Mouse (Mus musculus): ENCODE measurements at regions not wholly inside any gene's neighbourhood (a gene's known extent, or its start where the extent isn't known, plus 50 kb on each side); places are given as distances from the start of the nearest gene placed in this dataset.

DNA sequence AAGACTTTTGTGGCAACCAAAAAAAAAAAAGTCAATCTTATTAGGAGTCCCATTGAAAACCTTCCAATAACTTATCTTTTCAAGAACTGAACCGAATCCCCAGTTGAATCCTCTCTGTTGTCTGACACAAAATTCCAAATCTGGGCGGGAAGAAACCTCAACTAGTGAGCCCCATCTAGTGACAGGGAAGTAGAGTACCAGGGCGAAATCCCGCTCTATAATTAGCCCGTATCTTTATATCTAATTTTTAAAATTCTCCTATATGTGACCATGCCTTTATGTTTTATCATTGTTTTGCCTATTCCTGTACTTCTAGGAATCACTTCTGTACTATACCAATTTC is 195.7 kb downstream of the Pdgfra start:
- H3K27me3 ChIP-seq (replicated peaks; ENCODE audit: control insufficient read depth, insufficient read depth, low read length), result no peaks in the 10 kb centered on the region
- no peak overlapping the region for H3K4me2 ChIP-seq (replicated peaks; ENCODE audit: low read depth)
- no peaks in the 10 kb centered on the region for H3K4me1 ChIP-seq (replicated peaks; ENCODE audit: control insufficient read depth, insufficient read depth, low read length)
- no peak overlapping the region for H3K9ac ChIP-seq (ENCODE audit: low read depth, low read length)
- H3K27ac ChIP-seq (ENCODE audit: low read depth, low read length), result no peak overlapping the region
- no peaks in the 10 kb centered on the region for H3K9me3 ChIP-seq (ENCODE audit: control insufficient read depth)
- no peaks in the 10 kb centered on the region for H3K36me3 ChIP-seq (ENCODE audit: control insufficient read depth, insufficient read depth)
- WGBS, result 69% methylated on average over 5 of the region's 5 CpGs
- no peak overlapping the region for H3K4me3 ChIP-seq (ENCODE audit: low read depth, low read length)
- no peak; the same call in 1 of the 2 replicates for TF ChIP-seq CTCF (IDR thresholded peaks at IDR 0.05; ENCODE audit: low read depth)
- ATAC-seq, result no peak

- ATAC-seq, result no peak
- no peak for TF ChIP-seq CTCF (IDR thresholded peaks at IDR 0.05; ENCODE audit: low read depth)
- WGBS, result 75% methylated on average over 1 of the region's 1 CpGs
Observed at GRCm38 (mm10) chr5:75355266-75355665, 203.2 kb downstream of the Pdgfra start.

GRCm38 (mm10) chr5:75358869-75359268 is 206.8 kb downstream of the Pdgfra start:
- no peak for ATAC-seq
- 51% methylated on average over 5 of the region's 5 CpGs for WGBS
- H3K27me3 ChIP-seq (replicated peaks; ENCODE audit: control insufficient read depth, insufficient read depth, low read length), result no peaks in the 10 kb centered on the region

More at GRCm38 (mm10) chr5:75355266-75355665, 203.2 kb downstream of the Pdgfra start:
- Histone ChIP-seq H3K36me3 (ENCODE audit: control insufficient read depth, insufficient read depth) (no peaks in the 10 kb centered on the region), H3K4me3 (ENCODE audit: low read depth, low read length) (no peak overlapping the region), H3K4me2 (replicated peaks; ENCODE audit: low read depth) (no peak overlapping the region), H3K4me1 (replicated peaks; ENCODE audit: control insufficient read depth, insufficient read depth, low read length) (no peaks in the 10 kb centered on the region), H3K27me3 (replicated peaks; ENCODE audit: control insufficient read depth, insufficient read depth, low read length) (no peaks in the 10 kb centered on the region), H3K9ac (ENCODE audit: low read depth, low read length) (no peak overlapping the region), H3K27ac (ENCODE audit: low read depth, low read length) (no peak overlapping the region), H3K9me3 (ENCODE audit: control insufficient read depth) (no peaks in the 10 kb centered on the region)

DNA sequence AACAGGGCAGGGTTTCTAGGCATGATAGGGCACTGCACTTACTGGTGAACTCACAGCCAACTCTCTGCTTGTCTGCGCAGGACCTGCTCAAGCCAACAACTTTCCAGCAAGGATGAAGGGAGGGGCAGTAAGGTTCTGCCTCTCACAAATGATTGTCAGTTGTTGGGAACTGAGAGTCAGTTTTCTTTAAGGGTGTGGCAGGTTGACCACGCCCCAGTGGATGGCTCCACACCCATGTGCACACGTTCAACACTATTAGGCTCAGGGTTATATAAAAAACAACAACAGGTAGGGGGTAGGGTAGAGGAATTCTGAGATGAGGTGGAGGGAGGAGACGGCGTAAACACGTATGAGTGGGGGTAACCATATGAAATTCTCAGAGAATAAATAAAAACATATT is 210.9 kb upstream of the Kit start:
- WGBS, result 75% methylated on average over 6 of the region's 6 CpGs

More at GRCm38 (mm10) chr5:75358869-75359268, 206.8 kb downstream of the Pdgfra start:
- TF ChIP-seq CTCF (IDR thresholded peaks at IDR 0.05; ENCODE audit: low read depth), result no peak
- no peaks in the 10 kb centered on the region for H3K36me3 ChIP-seq (ENCODE audit: control insufficient read depth, insufficient read depth)
- no peaks in the 10 kb centered on the region for H3K9me3 ChIP-seq (ENCODE audit: control insufficient read depth)
- no peak overlapping the region for H3K27ac ChIP-seq (ENCODE audit: low read depth, low read length)
- H3K4me3 ChIP-seq (ENCODE audit: low read depth, low read length), result no peak overlapping the region
- H3K4me2 ChIP-seq (replicated peaks; ENCODE audit: low read depth), result no peak overlapping the region
- no peaks in the 10 kb centered on the region for H3K4me1 ChIP-seq (replicated peaks; ENCODE audit: control insufficient read depth, insufficient read depth, low read length)
- H3K9ac ChIP-seq (ENCODE audit: low read depth, low read length), result no peak overlapping the region

DNA sequence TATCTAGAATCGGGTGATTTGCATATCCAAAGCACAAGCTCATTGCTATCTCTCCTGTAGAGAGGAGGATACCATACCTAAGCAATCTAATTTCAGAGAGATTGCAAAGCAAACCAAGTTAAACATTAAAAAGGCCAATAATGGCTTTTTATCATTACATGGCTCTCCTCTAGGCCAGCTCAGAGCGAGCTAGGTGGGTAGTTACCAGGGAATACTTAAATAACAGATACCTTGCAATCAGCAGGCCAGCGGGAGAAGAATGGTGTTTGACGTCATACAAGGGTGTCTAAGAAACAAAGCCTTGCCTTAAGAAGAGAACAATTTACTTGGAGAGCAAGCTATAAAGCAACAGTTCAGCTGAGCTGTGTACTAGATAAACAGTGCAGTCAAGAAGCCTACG is 207.4 kb upstream of the Kit start:
- no peak for TF ChIP-seq CTCF (IDR thresholded peaks at IDR 0.05; ENCODE audit: low read depth)
- Histone ChIP-seq H3K27me3 (replicated peaks; ENCODE audit: control insufficient read depth, insufficient read depth, low read length) (no peaks in the 10 kb centered on the region), H3K9ac (ENCODE audit: low read depth, low read length) (no peak overlapping the region), H3K4me1 (replicated peaks; ENCODE audit: control insufficient read depth, insufficient read depth, low read length) (no peaks in the 10 kb centered on the region), H3K4me2 (replicated peaks; ENCODE audit: low read depth) (no peak overlapping the region), H3K27ac (ENCODE audit: low read depth, low read length) (no peak overlapping the region), H3K9me3 (ENCODE audit: control insufficient read depth) (no peaks in the 10 kb centered on the region), H3K36me3 (ENCODE audit: control insufficient read depth, insufficient read depth) (no peaks in the 10 kb centered on the region), H3K4me3 (ENCODE audit: low read depth, low read length) (no peak overlapping the region)
- WGBS, result 41% methylated on average over 5 of the region's 5 CpGs
- ATAC-seq, result no peak

More for the DNA sequence above, 210.9 kb upstream of the Kit start:
- no peak overlapping the region for H3K4me2 ChIP-seq (replicated peaks; ENCODE audit: low read depth)
- H3K4me3 ChIP-seq (ENCODE audit: low read depth, low read length), result no peak overlapping the region
- no peaks in the 10 kb centered on the region for H3K9me3 ChIP-seq (ENCODE audit: control insufficient read depth)
- no peak overlapping the region for H3K9ac ChIP-seq (ENCODE audit: low read depth, low read length)
- H3K36me3 ChIP-seq (ENCODE audit: control insufficient read depth, insufficient read depth), result no peaks in the 10 kb centered on the region
- no peaks in the 10 kb centered on the region for H3K27me3 ChIP-seq (replicated peaks; ENCODE audit: control insufficient read depth, insufficient read depth, low read length)
- H3K4me1 ChIP-seq (replicated peaks; ENCODE audit: control insufficient read depth, insufficient read depth, low read length), result no peaks in the 10 kb centered on the region
- no peak overlapping the region for H3K27ac ChIP-seq (ENCODE audit: low read depth, low read length)
- no peak for TF ChIP-seq CTCF (IDR thresholded peaks at IDR 0.05; ENCODE audit: low read depth)
- ATAC-seq, result no peak

GRCm38 (mm10) chr5:75368691-75369090 is 206.0 kb upstream of the Kit start:
- no peak for TF ChIP-seq CTCF (IDR thresholded peaks at IDR 0.05; ENCODE audit: low read depth)
- H3K4me3 ChIP-seq (ENCODE audit: low read depth, low read length), result no peak overlapping the region
- H3K9me3 ChIP-seq (ENCODE audit: control insufficient read depth), result no peaks in the 10 kb centered on the region
- H3K36me3 ChIP-seq (ENCODE audit: control insufficient read depth, insufficient read depth), result no peaks in the 10 kb centered on the region
- no peak for ATAC-seq
- H3K9ac ChIP-seq (ENCODE audit: low read depth, low read length), result no peak overlapping the region
- no peaks in the 10 kb centered on the region for H3K4me1 ChIP-seq (replicated peaks; ENCODE audit: control insufficient read depth, insufficient read depth, low read length)
- WGBS, result 77% methylated on average over 5 of the region's 5 CpGs
- no peaks in the 10 kb centered on the region for H3K27me3 ChIP-seq (replicated peaks; ENCODE audit: control insufficient read depth, insufficient read depth, low read length)
- H3K4me2 ChIP-seq (replicated peaks; ENCODE audit: low read depth), result no peak overlapping the region
- no peak overlapping the region for H3K27ac ChIP-seq (ENCODE audit: low read depth, low read length)

DNA sequence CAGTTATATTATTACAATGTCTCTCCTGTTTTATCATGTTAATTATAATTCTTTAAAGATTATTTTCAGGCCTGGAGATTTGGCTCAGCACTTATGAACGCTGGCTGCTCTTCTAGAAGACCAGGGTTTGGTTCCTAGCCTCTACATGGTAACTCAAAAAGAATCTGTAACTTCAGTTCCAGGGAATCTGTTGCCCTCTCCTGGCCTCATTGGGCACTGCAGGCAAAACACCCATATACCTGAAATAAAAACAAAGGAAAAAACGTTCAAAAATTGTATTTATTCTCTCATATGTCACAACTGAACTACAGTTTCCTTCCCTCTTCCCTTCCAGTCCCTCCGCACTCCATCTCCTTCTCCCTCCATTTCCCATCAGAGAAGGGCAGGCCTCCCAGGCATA is 201.9 kb upstream of the Kit start:
- Histone ChIP-seq H3K9ac (ENCODE audit: low read depth, low read length) (no peak overlapping the region), H3K4me3 (ENCODE audit: low read depth, low read length) (no peak overlapping the region), H3K36me3 (ENCODE audit: control insufficient read depth, insufficient read depth) (no peaks in the 10 kb centered on the region), H3K27ac (ENCODE audit: low read depth, low read length) (no peak overlapping the region), H3K9me3 (ENCODE audit: control insufficient read depth) (no peaks in the 10 kb centered on the region), H3K4me1 (replicated peaks; ENCODE audit: control insufficient read depth, insufficient read depth, low read length) (0 out of 2 replicates have a peak, but pooled peaks cover 3% of the 10 kb centered on the region), H3K27me3 (replicated peaks; ENCODE audit: control insufficient read depth, insufficient read depth, low read length) (no peaks in the 10 kb centered on the region), H3K4me2 (replicated peaks; ENCODE audit: low read depth) (no peak overlapping the region)
- peak; percentile 60 for TF ChIP-seq CTCF (IDR thresholded peaks at IDR 0.05; ENCODE audit: low read depth)
- 70% methylated on average over 3 of the region's 3 CpGs for WGBS
- ATAC-seq, result no peak

All from intestine, postnatal 0 days (tissue).